Mouse (Mus musculus): Measurements from ENCODE around the gene Gm20671. TPM values are rescaled to one million over a fixed set of nuclear protein-coding genes. Genes with fewer than 3 reads are reported as not detected.
"Not testable (repeated sequence)": the region's sequence is repeated elsewhere in the genome, so short reads cannot be mapped to it uniquely, and the experiment has no call there.

Gm20671 gene
- 10.1 TPM in 1 of 2 replicates, not detected in the other for total RNA-seq (2017)

- no peak for ATAC-seq (replicated peaks in 1 of 2; ENCODE audit: insufficient read depth in 1 of 2, low FRiP score in 2 of 2, low TSS enrichment in 1 of 2, low read depth in 1 of 2, poor library complexity in 2 of 2, severe bottlenecking in 2 of 2)
These were observed at the start of gene Gm20671 for GRCm38 (mm10) chr5:32827009-32827408. Gm20671 (minus strand) TSS chr5:32827109.

- ATAC-seq (replicated peaks in 1 of 2; ENCODE audit: insufficient read depth in 1 of 2, low FRiP score in 2 of 2, low TSS enrichment in 1 of 2, low read depth in 1 of 2, poor library complexity in 2 of 2, severe bottlenecking in 2 of 2), result no peak
These were observed 45.4 kb upstream of the Gm20671 start for GRCm38 (mm10) chr5:32872346-32872745.

GRCm38 (mm10) chr5:32869389-32870024 lies 42.6 kb upstream of the Gm20671 start:
- no peak for ATAC-seq (replicated peaks in 1 of 2; ENCODE audit: insufficient read depth in 1 of 2, low FRiP score in 2 of 2, low TSS enrichment in 1 of 2, low read depth in 1 of 2, poor library complexity in 2 of 2, severe bottlenecking in 2 of 2)

- peak; percentile 96 to 99 for ATAC-seq (replicated peaks in 1 of 2; ENCODE audit: insufficient read depth in 1 of 2, low FRiP score in 2 of 2, low TSS enrichment in 1 of 2, low read depth in 1 of 2, poor library complexity in 2 of 2, severe bottlenecking in 2 of 2)
These were observed 36.6 kb upstream of the Gm20671 start, which contains the start of gene Depdc5 for GRCm38 (mm10) chr5:32863253-32864228. Depdc5 (plus strand) TSS chr5:32863701.

GRCm38 (mm10) chr5:32862469-32863132 lies 35.7 kb upstream of the Gm20671 start:
- no peak for ATAC-seq (replicated peaks in 1 of 2; ENCODE audit: insufficient read depth in 1 of 2, low FRiP score in 2 of 2, low TSS enrichment in 1 of 2, low read depth in 1 of 2, poor library complexity in 2 of 2, severe bottlenecking in 2 of 2)

- ATAC-seq (replicated peaks in 1 of 2; ENCODE audit: insufficient read depth in 1 of 2, low FRiP score in 2 of 2, low TSS enrichment in 1 of 2, low read depth in 1 of 2, poor library complexity in 2 of 2, severe bottlenecking in 2 of 2), result no peak
These were observed 34.2 kb upstream of the Gm20671 start for GRCm38 (mm10) chr5:32861082-32861481.

GRCm38 (mm10) chr5:32857781-32858220 lies 30.9 kb upstream of the Gm20671 start:
- ATAC-seq (replicated peaks in 1 of 2; ENCODE audit: insufficient read depth in 1 of 2, low FRiP score in 2 of 2, low TSS enrichment in 1 of 2, low read depth in 1 of 2, poor library complexity in 2 of 2, severe bottlenecking in 2 of 2), result 0 out of 4 replicates have a peak, but pooled peaks of 1 of the 2 experiments have one; percentile 19

- not testable (repeated sequence) for ATAC-seq (replicated peaks in 1 of 2; ENCODE audit: insufficient read depth in 1 of 2, low FRiP score in 2 of 2, low TSS enrichment in 1 of 2, low read depth in 1 of 2, poor library complexity in 2 of 2, severe bottlenecking in 2 of 2)
These were observed 28.4 kb upstream of the Gm20671 start for GRCm38 (mm10) chr5:32855274-32855673.

GRCm38 (mm10) chr5:32854818-32855217 lies 27.9 kb upstream of the Gm20671 start:
- no peak for ATAC-seq (replicated peaks in 1 of 2; ENCODE audit: insufficient read depth in 1 of 2, low FRiP score in 2 of 2, low TSS enrichment in 1 of 2, low read depth in 1 of 2, poor library complexity in 2 of 2, severe bottlenecking in 2 of 2)

GRCm38 (mm10) chr5:32853731-32854507 lies 27.0 kb upstream of the Gm20671 start, which contains the start of gene Prr14l:
Prr14l (minus strand) TSS chr5:32854256.
- ATAC-seq (replicated peaks in 1 of 2; ENCODE audit: insufficient read depth in 1 of 2, low FRiP score in 2 of 2, low TSS enrichment in 1 of 2, low read depth in 1 of 2, poor library complexity in 2 of 2, severe bottlenecking in 2 of 2), result peak; percentile 92 to 98

- no peak for ATAC-seq (replicated peaks in 1 of 2; ENCODE audit: insufficient read depth in 1 of 2, low FRiP score in 2 of 2, low TSS enrichment in 1 of 2, low read depth in 1 of 2, poor library complexity in 2 of 2, severe bottlenecking in 2 of 2)
These were observed 25.1 kb upstream of the Gm20671 start for GRCm38 (mm10) chr5:32852026-32852425.

GRCm38 (mm10) chr5:32849580-32849979 lies 22.7 kb upstream of the Gm20671 start:
- not testable (repeated sequence) for ATAC-seq (replicated peaks in 1 of 2; ENCODE audit: insufficient read depth in 1 of 2, low FRiP score in 2 of 2, low TSS enrichment in 1 of 2, low read depth in 1 of 2, poor library complexity in 2 of 2, severe bottlenecking in 2 of 2)

- no peak for ATAC-seq (replicated peaks in 1 of 2; ENCODE audit: insufficient read depth in 1 of 2, low FRiP score in 2 of 2, low TSS enrichment in 1 of 2, low read depth in 1 of 2, poor library complexity in 2 of 2, severe bottlenecking in 2 of 2)
These were observed 22.3 kb upstream of the Gm20671 start for GRCm38 (mm10) chr5:32849178-32849577.

GRCm38 (mm10) chr5:32840029-32840428 lies 13.1 kb upstream of the Gm20671 start:
- ATAC-seq (replicated peaks in 1 of 2; ENCODE audit: insufficient read depth in 1 of 2, low FRiP score in 2 of 2, low TSS enrichment in 1 of 2, low read depth in 1 of 2, poor library complexity in 2 of 2, severe bottlenecking in 2 of 2), result no peak

- no peak for ATAC-seq (replicated peaks in 1 of 2; ENCODE audit: insufficient read depth in 1 of 2, low FRiP score in 2 of 2, low TSS enrichment in 1 of 2, low read depth in 1 of 2, poor library complexity in 2 of 2, severe bottlenecking in 2 of 2)
These were observed 10.1 kb upstream of the Gm20671 start for GRCm38 (mm10) chr5:32836976-32837375.

GRCm38 (mm10) chr5:32834497-32834896 lies 7.6 kb upstream of the Gm20671 start:
- no peak for ATAC-seq (replicated peaks in 1 of 2; ENCODE audit: insufficient read depth in 1 of 2, low FRiP score in 2 of 2, low TSS enrichment in 1 of 2, low read depth in 1 of 2, poor library complexity in 2 of 2, severe bottlenecking in 2 of 2)

GRCm38 (mm10) chr5:32830054-32830453 lies 3.1 kb upstream of the Gm20671 start:
- no peak for ATAC-seq (replicated peaks in 1 of 2; ENCODE audit: insufficient read depth in 1 of 2, low FRiP score in 2 of 2, low TSS enrichment in 1 of 2, low read depth in 1 of 2, poor library complexity in 2 of 2, severe bottlenecking in 2 of 2)

All from hematopoietic stem cell, adult 5-6 weeks (primary cell).